Mouse (Mus musculus) right cerebral cortex, postnatal 25 days (tissue): ENCODE results near the gene Rnase1.

Experiments
- DNase-seq: peaks from one replicate; pipeline ENCODE4 v3.0.0; 2022

Gene Rnase1

DNA sequence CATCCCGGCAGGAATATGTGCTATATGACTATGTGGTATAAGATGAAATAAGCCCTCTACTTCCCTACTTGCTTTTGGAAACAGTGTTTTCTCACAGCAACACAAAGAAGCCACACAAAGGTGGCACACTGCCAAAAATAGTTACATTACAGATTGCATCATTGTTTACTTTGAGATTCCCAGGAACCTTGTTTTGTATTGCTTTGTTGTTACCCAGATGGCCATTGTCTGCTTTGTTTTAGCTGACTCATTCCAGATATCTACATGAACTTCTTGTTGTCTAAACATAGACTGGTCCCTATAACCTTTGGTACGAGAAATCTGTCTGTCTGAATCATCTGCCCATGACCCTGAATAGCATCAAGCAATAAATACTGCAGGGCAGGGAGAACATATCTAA lies 6.2 kb downstream of the Rnase1 start:
- DNase-seq = no peak

GRCm38 (mm10) chr14:51132372-51132771 lies 14.2 kb downstream of the Rnase1 start:
- DNase-seq = no peak

DNA sequence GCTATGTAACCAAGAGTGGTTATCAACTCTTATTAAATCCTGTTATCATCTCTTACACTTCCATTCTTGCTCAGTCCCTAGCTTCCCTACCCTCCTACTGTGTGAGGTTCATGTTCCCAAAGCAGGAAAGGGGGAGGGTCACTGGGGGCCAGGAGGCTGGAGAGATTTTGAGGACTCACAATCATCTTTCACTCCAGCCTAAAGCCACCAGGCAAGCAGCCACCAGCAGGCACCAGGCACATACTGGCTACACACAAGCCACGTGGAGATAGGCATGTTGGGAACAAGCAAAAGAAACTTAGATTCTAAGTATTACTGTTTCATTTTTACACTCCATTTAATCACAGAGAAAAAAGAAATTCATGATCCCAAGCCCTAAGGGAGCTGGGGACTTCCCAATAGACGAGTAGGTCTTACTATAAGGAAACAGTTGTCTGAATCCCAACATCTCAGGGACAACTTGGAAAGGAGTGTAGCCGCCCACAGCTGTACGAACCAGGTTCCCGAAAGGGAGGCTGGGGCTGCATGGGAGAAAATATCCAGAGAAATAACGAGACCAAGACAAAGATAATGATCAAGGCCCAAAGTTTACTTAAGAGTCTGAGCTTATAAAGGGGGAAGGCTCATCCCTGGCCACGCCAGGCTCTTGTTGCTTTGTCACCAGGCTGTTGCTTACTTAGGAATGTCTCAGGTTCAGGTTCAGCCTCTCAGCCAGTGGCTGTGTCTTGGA lies 15.3 kb downstream of the Rnase1 start:
- no peak for DNase-seq

DNA sequence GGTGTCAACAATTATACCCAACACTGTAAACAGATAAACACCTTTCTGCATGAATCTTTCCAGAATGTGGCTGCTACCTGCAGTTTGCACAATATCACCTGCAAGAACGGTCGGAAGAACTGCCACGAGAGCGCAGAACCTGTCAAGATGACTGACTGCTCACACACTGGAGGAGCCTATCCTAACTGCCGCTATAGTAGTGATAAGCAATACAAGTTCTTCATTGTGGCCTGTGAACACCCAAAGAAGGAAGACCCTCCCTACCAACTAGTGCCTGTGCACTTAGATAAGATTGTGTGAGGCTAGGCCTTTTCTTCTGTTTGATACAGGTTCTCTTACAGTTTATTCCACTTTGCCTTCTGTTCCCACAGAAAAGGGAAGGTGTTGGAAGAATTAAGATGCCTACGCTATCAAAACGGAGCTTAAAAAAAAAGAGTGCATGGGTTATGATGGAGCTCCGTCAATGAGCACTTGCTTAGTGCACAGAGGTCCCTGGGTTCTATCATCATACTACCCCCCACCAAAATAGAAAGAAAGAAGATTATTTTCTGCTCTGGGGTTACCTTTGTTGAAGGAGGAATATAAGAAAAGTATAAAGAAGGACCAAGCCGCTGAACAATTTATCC lies 16.2 kb downstream of the Rnase1 start:
- no peak for DNase-seq

DNA sequence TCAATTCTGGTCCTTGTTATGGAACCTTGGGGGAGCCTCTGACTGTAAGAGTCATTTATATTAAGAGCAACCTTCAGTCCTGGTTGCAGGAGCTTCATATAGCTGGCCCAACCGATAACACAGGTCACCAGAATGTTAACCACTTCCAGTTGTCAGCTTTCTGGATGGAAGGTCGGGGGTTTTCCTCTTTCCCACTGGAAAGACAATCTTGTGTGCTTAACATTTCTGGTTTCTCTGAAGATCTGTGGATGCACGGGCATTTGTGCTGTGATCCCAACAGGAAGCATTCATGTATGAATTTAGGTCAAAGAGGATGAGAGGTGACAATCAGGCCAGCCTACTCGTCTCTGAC lies 17.0 kb downstream of the Rnase1 start:
- no peak for DNase-seq

- DNase-seq = no peak
Measured at GRCm38 (mm10) chr14:51128775-51129623, 17.6 kb downstream of the Rnase1 start.

GRCm38 (mm10) chr14:51127648-51128258 lies 18.8 kb downstream of the Rnase1 start:
- DNase-seq = no peak

DNA sequence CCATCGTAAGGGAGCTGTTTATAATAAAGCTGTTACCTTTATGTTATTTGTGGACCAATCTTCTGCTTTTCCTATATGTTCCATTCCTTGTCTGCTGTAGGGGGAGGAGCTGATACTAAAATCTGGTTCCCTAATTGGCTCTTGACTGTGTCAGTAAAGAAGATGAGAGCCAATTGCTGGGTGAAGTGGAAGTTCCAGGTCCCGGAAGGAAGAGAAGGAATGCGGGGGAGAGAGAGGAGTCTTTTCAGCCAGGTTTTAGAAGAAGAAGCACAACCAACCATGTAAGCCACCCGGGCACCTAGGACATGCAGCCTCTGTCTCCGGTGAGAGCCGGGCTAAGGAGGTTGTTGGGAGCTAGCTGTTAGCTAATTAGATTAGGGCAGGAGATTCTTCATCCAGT lies 20.9 kb downstream of the Rnase1 start:
- DNase-seq = no peak

DNA sequence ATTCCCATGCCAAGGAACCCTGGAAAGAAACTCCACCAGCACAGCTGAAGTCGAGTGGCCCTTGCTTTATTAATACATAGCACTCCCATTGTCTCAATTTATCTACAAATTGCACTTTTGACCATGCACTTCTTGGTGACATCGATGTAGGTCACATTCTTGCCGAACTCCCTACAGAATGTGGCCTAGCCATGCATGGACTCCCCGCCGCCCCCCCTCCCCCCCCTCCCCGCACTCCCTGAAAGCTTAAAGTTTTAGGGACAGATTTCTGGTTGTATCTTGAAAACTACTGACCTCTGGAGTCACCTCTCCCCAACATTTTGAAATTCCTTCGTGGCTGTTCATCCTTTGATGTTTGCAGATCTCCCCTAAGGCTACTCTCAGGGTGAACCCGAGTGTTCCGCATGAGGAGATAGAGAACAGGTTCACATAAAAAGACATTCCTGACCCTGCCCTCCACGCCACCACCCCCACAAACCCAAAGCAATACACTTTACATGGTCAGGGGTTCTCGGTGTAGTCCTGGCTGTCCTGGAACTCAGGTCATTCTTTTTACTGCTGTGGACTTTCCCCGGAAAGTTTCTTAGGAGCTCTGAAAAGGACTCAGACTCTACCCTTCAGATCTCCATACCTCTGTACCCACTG lies 32.5 kb downstream of the Rnase1 start, which contains the start of gene Eddm3b:
Gene Eddm3b, plus strand, starts transcription at position 511 of the 645 bp plus-strand sequence.
- no peak for DNase-seq

DNA sequence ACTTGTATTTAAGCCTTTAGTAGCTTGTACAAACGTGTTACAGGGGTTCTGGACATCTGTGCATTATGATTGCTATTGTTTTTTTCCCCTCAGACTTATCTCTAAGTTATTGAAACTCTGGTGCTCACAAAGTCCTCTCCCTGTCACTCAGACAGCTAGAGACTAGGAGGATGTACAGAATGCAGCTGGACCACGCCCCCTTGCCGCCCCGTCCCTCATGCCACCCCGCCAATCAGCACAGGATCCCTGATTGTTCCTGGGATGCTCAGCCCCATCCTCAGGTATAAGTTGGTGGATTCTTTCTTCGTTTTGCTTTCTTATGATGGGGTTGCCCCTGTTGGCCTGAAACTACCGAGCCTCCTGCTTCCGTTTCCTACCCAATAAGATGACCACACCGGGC lies 33.1 kb downstream of the Rnase1 start:
- DNase-seq = no peak

GRCm38 (mm10) chr14:51111966-51112365 lies 34.6 kb downstream of the Rnase1 start:
- DNase-seq = no peak

- DNase-seq = no peak
Measured at GRCm38 (mm10) chr14:51106449-51106967, 40.1 kb downstream of the Rnase1 start.

- DNase-seq = no peak
Measured at GRCm38 (mm10) chr14:51104366-51104765, 42.2 kb downstream of the Rnase1 start.

DNA sequence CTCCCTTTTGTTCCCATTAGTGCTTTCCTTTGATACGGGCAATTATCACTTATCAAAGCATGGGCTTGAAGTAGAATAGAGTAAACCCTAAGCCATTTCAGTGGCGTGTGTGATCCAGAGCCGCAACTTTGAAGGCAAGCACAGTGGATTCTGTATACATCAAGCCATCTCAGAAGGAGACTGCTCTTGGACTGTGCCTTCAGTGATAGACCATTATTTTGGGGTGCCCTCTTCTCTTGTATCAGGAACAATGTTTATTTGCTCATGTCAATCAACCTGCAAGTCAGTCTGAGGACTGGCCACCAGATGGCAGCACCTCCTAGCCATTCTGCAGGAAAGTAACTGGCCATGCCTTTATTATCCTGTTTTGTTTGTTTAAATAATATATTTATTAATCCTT lies 43.4 kb downstream of the Rnase1 start:
- peak; percentile 43 for DNase-seq

GRCm38 (mm10) chr14:51101284-51101683 lies 45.3 kb downstream of the Rnase1 start:
- no peak for DNase-seq

- no peak for DNase-seq
Measured at GRCm38 (mm10) chr14:51098921-51099320, 47.7 kb downstream of the Rnase1 start.

- DNase-seq = peak; percentile 49
Measured at GRCm38 (mm10) chr14:51098300-51098699, 48.3 kb downstream of the Rnase1 start.

DNA sequence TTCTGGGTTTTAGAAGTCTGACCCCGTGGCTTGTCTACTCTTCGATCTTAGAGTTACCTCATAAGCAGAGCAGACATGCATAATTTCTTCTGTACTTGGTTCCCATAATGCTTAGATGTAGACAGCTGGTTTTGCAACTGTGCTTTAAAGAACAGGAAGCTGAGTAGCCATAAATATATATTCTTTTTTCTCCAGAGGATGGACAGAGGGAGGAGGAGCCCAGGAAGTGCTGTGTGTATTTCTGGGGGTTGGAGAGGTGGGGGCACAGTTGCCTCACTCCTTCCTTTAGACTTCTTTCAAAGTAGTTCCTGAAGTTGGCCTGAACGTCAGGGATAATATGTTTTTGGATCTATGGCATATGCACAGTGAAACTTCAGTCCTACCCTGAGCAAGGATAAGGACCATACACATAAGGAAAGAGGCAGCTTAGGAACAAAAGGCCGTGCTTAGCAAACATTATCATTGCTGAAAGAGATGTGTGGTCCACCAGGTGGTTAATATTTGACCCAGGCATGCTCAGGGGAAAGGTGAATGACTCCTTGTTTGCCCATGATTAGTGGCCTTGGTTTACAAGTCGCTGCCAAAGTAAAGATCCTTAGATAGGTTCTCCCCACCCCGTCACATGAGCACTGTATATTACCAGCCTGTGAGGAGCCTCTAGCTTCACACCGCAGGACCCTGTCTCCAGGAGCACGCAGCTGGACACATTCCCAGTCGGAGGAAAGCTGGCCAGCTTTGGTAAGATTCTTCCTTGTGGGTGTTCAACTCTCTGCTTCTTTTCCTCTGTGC lies 50.7 kb downstream of the Rnase1 start:
- no peak for DNase-seq
